Mouse (Mus musculus) mouse embryonic stem cell (cell line): Measurements from ENCODE around the gene Wfdc6b.
"Not testable (repeated sequence)": the region's sequence is repeated elsewhere in the genome, so short reads cannot be mapped to it uniquely, and the experiment has no call there.

Source experiments
- in situ Hi-C, 2 experiments: fragments of 300-500 bp; cut with MboI; formaldehyde crosslinking; loops; 1 replicate in 1 of 2; 3 replicates in 1 of 2; pipeline ENCODE4 v1.14.3; 2019 to 2020; ENCODE audit warnings: low sequenced_read_pairs in 2 of 2, low pct_unique_long_range_greater_than_20kb in 1 of 2, mixed read lengths in 1 of 2; ENCODE audit not compliant: unreplicated experiment in 1 of 2

Gene Wfdc6b

GRCm38 (mm10) chr2:164613471-164613870, at the start of gene Wfdc6b, which contains the start of gene Wfdc8:
Wfdc6b (plus strand) TSS chr2:164613522.
Wfdc8 (minus strand) TSS chr2:164613626.
- in situ Hi-C loops: not testable (repeated sequence)

DNA sequence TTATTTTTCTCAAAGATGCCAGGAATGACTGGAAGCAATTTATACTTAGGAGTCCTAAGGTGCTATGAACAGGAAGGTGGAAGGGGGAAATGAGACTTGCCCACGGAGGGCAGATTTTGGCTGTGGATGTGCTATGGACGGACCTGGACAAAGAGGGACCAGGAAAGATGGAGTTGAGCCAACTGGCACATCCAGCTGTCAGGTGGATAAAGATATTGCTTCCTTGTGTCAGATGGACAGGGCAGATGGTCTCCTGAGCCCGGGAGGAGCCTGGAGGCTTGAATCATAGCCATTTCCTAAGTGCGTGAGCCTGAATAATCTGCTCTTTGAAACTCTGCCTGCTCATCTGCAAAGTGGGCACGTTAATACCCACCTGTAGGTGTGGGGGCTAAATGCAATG, 49.0 kb upstream of the Wfdc6b start:
- in situ Hi-C loops: no loop called here

GRCm38 (mm10) chr2:164566997-164567396, 46.3 kb upstream of the Wfdc6b start:
- in situ Hi-C loops: loop anchor here in 1 of 2 experiments (5.0 kb wide), 1 partner anchor 35 kb away; no protein-coding TSS in a partner anchor

DNA sequence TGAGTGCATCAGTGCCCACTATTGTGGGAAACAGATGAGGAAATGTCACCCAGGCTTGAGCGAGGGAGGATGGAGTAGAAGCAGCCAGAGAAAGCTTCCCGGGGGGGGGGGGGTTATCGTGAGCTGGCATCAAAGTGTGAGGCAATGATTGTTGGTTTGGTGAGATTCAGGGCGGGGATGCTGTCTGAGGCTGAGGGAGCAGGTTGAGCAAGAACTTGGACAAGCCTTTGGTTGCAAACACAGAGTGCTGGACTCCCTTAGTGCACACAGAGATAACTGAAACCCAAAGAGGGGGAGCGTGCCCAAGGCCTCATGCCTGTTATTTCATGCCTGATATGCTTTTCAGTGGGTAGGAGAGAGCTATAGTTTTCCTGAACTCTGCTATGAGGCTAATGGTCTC, 45.9 kb upstream of the Wfdc6b start:
- in situ Hi-C loops: loop anchor here in 1 of 2 experiments (5.0 kb wide), 1 partner anchor 35 kb away; no protein-coding TSS in a partner anchor

- in situ Hi-C loops: not testable (repeated sequence)
Observed at GRCm38 (mm10) chr2:164573359-164573758, 40.0 kb upstream of the Wfdc6b start, which contains the start of gene Spint3. Spint3 (minus strand) TSS chr2:164573459.

DNA sequence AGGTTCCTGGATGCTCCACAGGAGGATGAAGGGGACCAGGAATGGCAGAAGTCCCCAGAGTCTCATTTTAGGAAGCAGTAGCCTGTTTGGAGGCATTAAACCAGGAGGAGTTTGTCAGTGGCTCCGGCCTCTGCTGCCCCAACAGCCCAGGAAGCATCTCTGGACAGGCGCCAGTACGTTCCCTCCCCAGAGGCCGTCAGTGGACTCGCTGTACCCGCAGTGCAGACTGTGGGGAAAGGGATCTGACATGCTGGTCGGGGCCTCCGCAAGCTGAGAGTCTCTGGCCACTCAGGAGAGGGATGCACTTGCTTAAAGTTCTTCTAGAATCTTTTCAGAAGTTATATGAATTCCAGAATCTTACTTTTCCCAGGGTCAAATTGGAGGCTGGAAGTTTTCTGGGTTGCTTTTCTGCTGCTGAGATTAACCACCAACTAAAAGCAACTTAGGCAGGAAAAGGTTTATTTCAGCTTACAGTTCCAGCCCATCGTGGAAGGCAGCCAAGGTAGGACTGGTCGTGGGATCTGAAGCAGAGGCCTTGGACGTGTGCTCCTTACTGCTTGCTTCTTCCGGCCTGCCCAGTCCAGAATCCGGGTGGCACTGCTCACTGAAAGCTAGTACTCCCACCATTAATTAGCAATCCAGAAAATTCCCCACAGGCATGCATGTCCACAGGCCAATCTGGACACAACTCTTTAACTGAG, 28.1 kb upstream of the Wfdc6b start, which contains the start of gene Wfdc6a:
TSS of gene Wfdc6a (minus strand) at position 423 of the 701 bp plus-strand sequence.
- in situ Hi-C loops: not testable (repeated sequence)

GRCm38 (mm10) chr2:164592014-164592413, 21.3 kb upstream of the Wfdc6b start:
- in situ Hi-C loops: no loop called here

GRCm38 (mm10) chr2:164593494-164593893, 19.8 kb upstream of the Wfdc6b start, which contains the start of gene Eppin:
Eppin (minus strand) TSS chr2:164593594.
- in situ Hi-C loops: no loop called here

DNA sequence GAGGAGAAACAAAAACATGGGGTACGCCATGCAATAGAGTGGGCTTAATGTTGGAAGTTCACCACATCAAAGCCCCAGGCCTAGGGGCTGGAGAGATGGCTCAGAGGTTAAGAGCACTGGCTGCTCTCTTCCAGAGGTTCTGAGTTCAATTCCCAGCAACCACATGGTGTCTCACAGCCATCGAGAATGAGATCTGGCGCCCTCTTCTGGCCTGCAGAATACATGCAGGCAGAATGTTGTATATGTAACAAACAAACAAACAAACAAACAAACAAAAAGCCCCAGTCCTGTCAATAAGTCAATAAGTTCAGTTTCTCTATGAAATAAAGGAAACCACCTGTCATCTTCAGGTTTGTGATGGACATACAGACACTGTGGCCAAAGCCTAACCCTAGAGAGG, 13.1 kb upstream of the Wfdc6b start:
- in situ Hi-C loops: loop anchor here in 1 of 2 experiments (10.0 kb wide), 1 partner anchor 125 kb away; no protein-coding TSS in a partner anchor

DNA sequence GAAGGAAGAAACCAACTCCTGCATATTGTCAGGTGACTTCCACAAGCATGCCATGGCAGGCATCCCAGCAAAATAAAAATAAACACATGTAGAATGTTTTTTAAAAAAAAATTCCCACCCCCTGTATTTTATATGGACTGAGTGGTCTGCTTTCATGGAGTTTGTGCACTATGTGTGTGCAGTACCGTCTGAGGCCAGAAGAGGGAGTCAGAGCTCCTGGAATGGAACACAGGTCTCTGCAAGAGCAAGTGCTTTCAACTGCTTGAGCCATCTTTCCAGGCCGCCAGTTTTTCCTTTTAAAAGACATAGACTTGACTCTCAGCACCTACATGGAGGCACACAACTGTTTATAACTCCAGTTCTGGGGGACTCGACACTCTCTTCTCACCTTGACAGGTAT, 9.8 kb upstream of the Wfdc6b start:
- in situ Hi-C loops: loop anchor here in 1 of 2 experiments (10.0 kb wide), 1 partner anchor 121 kb away; no protein-coding TSS in a partner anchor

DNA sequence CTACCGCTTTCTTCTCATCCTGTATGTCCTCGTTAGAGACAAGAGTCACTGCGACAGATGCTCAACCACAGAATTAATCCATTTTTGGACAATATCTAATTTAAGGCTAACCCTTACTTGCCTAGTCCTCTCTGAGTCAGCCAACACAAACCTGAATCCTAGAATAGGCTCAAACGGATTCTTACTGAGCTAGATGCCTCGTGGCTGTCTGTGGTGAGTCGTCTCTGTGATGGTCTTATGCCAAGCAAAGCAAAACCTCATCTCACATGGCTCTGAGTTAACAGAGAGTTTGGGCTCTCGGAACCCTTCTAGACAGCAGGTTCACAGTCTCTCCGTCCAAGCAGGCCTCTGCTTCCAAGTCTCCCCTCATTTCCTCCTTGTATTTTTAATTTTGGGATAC, 8.9 kb upstream of the Wfdc6b start:
- in situ Hi-C loops: loop anchor here in 1 of 2 experiments (10.0 kb wide), 1 partner anchor 120 kb away; no protein-coding TSS in a partner anchor

- in situ Hi-C loops: loop anchor here (5.0 to 10.0 kb wide), 2 partner anchors 116 to 119 kb away; no protein-coding TSS in a partner anchor
Observed at GRCm38 (mm10) chr2:164608781-164609180, 4.5 kb upstream of the Wfdc6b start.

GRCm38 (mm10) chr2:164615386-164615785, 2.1 kb downstream of the Wfdc6b start:
- in situ Hi-C loops: no loop called here

GRCm38 (mm10) chr2:164619050-164619449, 5.7 kb downstream of the Wfdc6b start:
- in situ Hi-C loops: no loop called here

- in situ Hi-C loops: no loop called here
Observed at GRCm38 (mm10) chr2:164621775-164622174, 8.5 kb downstream of the Wfdc6b start.

DNA sequence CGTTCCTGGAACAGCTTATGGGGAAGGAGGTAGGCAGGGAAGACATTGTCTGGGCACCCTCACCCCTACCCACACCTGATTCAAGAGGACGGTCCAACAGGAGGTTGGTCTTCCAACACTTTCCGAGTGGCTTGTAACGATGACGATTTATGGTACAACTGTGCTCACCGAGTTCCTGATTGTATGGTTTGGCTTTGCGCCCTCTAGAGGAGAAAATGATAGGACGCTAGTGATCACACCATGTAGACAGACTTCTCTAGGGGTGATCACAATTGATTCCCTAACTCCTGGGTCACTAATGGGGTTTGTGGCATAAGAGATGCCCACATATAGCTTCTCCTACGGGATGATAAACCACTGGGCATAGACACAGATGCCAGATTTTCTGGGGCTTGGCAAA, 21.9 kb downstream of the Wfdc6b start:
- in situ Hi-C loops: no loop called here

DNA sequence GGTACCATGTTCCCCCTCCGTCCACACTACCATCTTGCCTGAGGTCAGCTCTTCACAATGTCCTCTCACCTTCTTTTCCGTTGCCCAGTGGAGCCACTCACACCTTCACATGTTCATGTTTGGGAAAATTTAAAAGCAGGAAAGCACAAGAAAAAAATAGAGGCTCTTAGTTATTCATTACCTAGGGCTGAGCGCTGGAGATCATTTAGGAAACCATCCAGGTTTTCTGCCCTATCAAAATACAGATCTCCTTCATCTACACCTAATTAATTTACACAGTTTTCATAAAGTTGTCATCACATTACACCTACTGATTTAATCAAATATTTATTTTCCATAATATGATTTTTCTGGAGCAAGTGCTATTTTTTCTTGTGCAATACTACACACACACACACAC, 25.4 kb downstream of the Wfdc6b start, which contains the start of gene Wfdc16:
TSS of gene Wfdc16 (minus strand) at position 101 of the 400 bp plus-strand sequence.
- in situ Hi-C loops: no loop called here

- in situ Hi-C loops: no loop called here
Observed at GRCm38 (mm10) chr2:164641129-164641528, 27.8 kb downstream of the Wfdc6b start.

DNA sequence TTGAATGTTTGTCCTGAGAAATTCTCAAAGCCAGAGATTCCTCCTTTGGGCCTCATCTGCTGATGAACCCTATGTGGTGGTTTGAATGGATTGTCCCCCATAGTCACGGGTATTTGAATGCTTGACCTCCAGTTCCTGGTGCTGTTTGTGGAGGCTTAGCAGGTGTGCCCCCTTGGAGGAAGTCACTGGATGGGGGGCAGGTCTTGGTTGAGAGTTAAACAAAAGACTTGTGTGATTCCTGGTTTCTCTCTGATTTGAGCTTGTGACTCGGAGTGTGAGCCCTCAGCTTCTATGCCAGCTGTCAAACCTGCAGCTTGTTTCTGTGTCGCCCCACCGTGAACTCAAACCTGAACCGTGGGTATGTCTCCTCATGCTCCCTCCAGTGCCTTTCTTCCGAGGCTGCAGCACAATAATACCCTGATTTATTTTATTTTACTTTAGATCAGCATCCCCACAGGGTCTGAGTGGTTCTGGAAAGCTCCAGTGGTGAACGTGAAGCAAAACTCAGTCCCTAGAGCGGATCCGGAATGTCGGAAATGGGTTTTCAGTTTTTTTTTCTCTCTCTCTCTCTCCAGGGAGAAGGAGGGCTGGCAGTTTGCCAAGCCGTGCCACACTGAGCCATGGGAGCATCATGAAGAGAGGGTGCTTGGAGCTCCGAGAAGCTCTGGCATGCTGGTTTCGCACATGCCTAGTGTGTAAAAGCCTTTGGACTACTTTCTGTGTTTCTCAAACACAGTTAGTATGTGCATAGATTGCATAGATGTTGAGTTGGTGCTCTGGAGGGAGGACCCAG, 28.8 kb downstream of the Wfdc6b start:
- in situ Hi-C loops: no loop called here
